Comparison of ENCODE assay signal across 8 mouse cellular contexts in genomic region chr8:40187584-40187934, GRCm38 (mm10).
A peak's percentile ranks its signal among the peaks of the same experiment; 100 is the strongest.
DNase-seq lines count a peak whose midpoint lies in the region; ATAC-seq lines count a peak whose summit lies in the region.

No protein-coding gene starts in this region.

- peak; percentile 22 for DNase-seq in CD4-positive, CD25-positive, alpha-beta regulatory T cell, adult 2 months (ENCODE audit: low read depth, low spot score)
- peak; percentile 75 for DNase-seq in MN1 (ENCODE audit: low spot score)
- DNase-seq in cerebellum, postnatal 25 days, result peak; percentile 34 to 70
- DNase-seq in layer of hippocampus, adult 9-10 months (ENCODE audit: low spot score), result peak; percentile 36
- DNase-seq in midbrain, embryonic 14.5 days, result peak; percentile 90

- ATAC-seq in CD4-positive, CD25-positive, alpha-beta regulatory T cell, adult 4 months, result no peak
- ATAC-seq in granulocyte monocyte progenitor cell, adult 5-6 weeks (replicated peaks; ENCODE audit: poor library complexity, severe bottlenecking), result peak; percentile 46; the same call in 1 of the 2 replicates
- ATAC-seq in midbrain, embryonic 14.5 days (ENCODE audit: low FRiP score, low TSS enrichment), result peak; percentile 70; the same call in 1 of the 2 replicates
- ATAC-seq in megakaryocyte-erythroid progenitor cell, adult 5-6 weeks (replicated peaks; ENCODE audit: low FRiP score, low TSS enrichment, poor library complexity, severe bottlenecking), result no peak

- H3K4me1 ChIP-seq in midbrain, embryonic 14.5 days (ENCODE audit: control insufficient read depth, insufficient read depth, low read length), result no peaks in the 10 kb centered on the region

- no peaks in the 10 kb centered on the region for H3K36me3 ChIP-seq in midbrain, embryonic 14.5 days (ENCODE audit: control insufficient read depth, insufficient read depth, low read length)

- 2% methylated on average over 5 of the region's 5 CpGs for WGBS in midbrain, embryonic 14.5 days

- H3K27me3 ChIP-seq in midbrain, embryonic 14.5 days (ENCODE audit: control insufficient read depth, insufficient read depth, low read length), result no peaks in the 10 kb centered on the region

- H3K9ac ChIP-seq in midbrain, embryonic 14.5 days (replicated peaks; ENCODE audit: low read length), result no peak overlapping the region

- no peak overlapping the region for H3K27ac ChIP-seq in midbrain, embryonic 14.5 days (replicated peaks; ENCODE audit: low read depth, low read length)

- H3K4me2 ChIP-seq in midbrain, embryonic 14.5 days (ENCODE audit: low read length), result peak overlapping the region; percentile 51

- H3K4me3 ChIP-seq in midbrain, embryonic 14.5 days (replicated peaks; ENCODE audit: low read depth, low read length), result no peak overlapping the region

- H3K9me3 ChIP-seq in midbrain, embryonic 14.5 days (ENCODE audit: control insufficient read depth, low read length), result no peaks in the 10 kb centered on the region

Comparison
In these comparisons a context has a peak if more than half of its experiments do, and no peak if none do; other contexts are left out.
1. DNase-seq: peak in every context shown above with its lines; median percentile 90 in midbrain, embryonic 14.5 days; 75 in MN1; 52 in cerebellum, postnatal 25 days; 36 in layer of hippocampus, adult 9-10 months; 22 in CD4-positive, CD25-positive, alpha-beta regulatory T cell, adult 2 months.
2. ATAC-seq: peak in granulocyte monocyte progenitor cell, adult 5-6 weeks (single experiment) and midbrain, embryonic 14.5 days (single experiment); none in CD4-positive, CD25-positive, alpha-beta regulatory T cell, adult 4 months (single experiment) and megakaryocyte-erythroid progenitor cell, adult 5-6 weeks (single experiment).